Mouse (Mus musculus): ENCODE measurements around the gene Smyd4. TPM values are rescaled to one million over a fixed set of nuclear protein-coding genes. Genes with fewer than 3 reads are reported as not detected.
A peak's percentile ranks its signal among the peaks of the same experiment; 100 is the strongest.

Smyd4 gene
- total RNA-seq, 2 experiments from 2014 or later = 15.0 to 16.5 TPM

DNA sequence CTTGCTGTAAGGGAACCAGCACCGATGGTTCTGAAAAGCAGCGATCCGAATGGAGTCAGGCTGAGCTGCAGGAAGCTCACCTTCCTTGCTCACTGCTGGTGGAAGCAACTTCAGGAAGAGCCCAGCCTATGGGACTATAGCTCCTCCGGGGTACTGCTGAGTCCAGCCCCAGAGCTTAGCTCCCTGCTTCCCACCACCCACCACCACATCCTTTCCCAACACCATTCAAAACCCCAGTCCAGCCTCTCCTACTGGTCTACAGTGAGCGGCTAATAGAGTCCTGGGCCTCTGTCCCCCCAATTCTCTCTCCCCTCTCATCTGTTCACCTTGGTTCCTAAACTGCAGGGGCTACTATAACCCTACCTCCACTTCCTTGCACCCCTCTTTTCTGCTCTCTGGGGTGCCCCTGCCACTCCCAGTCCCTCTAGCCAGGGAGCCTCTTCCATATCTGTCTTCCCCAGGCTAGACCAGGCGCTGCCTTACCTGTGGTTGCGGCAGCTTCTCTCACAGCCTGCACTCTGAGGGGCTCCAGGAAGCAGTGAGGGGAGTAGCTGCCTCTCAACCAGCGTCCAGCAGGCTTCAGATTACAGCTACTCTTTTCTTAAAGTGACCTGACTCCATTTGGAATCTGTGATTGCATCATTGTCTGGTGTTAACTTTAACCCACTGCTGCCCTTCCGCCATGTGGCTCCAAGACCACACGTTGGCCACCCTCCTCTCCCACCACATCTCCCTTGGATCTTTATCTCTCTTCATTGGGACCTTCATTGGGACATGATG is 74.0 kb downstream of the Smyd4 start, which contains the start of gene Serpinf1:
Serpinf1 (minus strand) TSS at position 689 of the 780 bp plus-strand sequence.
- DNase-seq (ENCODE audit: extremely low spot score in 1 of 2, low spot score in 2 of 2) = no peak
- TF ChIP-seq CTCF (IDR thresholded peaks at IDR 0.05) = no peak
- H3K4me3 ChIP-seq = no peak within 1 kb of the TSS
- intact Hi-C loops (cut with DNase I) = no loop called here
- no peak within 1 kb of the TSS for H3K27ac ChIP-seq

DNA sequence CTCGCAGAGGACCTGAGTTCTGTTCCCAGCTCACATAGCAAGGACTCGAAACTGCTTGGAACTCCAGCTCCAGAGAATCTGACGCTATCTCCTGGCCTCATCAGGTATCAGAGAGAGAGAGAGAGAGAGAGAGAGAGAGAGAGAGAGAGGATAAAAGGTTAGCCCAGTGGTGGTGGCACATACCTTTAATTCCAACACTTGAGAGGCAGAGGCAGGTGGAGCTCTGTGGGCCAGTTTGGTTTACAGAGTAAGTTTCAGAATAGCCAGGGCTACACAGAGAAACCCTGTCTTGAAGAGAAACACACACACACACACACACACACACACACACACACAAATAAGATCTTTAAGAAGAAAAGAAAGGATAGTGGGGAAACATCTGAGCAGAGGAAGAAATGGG is 74.9 kb downstream of the Smyd4 start:
- no peak for DNase-seq (ENCODE audit: extremely low spot score in 1 of 2, low spot score in 2 of 2)
- intact Hi-C loops (cut with DNase I) = no loop called here
- H3K4me3 ChIP-seq = no peak overlapping the region
- TF ChIP-seq CTCF (IDR thresholded peaks at IDR 0.05) = no peak
- H3K27ac ChIP-seq = no peak overlapping the region

DNA sequence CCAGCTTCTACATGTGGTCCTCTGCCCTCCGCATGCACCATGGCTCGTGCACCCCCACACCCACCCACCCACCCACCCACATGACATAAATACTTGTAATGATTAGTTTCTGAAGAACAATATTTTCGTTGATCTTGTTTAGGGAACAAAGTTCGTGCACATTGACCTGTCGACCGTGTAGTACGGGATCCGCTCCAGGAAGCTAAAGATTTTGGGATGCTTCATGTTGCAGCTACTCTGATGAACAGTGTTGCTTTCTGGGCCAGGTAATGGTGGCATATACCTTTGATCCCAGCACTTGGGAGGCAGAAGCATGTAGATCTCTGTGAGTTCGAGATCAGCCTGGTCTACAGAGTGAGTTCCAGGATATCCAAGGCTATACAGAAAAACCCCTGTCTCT is 75.8 kb downstream of the Smyd4 start:
- no peak overlapping the region for H3K27ac ChIP-seq
- no peak for TF ChIP-seq CTCF (IDR thresholded peaks at IDR 0.05)
- H3K4me3 ChIP-seq = no peak overlapping the region
- intact Hi-C loops (cut with DNase I) = no loop called here
- no peak for DNase-seq (ENCODE audit: extremely low spot score in 1 of 2, low spot score in 2 of 2)

DNA sequence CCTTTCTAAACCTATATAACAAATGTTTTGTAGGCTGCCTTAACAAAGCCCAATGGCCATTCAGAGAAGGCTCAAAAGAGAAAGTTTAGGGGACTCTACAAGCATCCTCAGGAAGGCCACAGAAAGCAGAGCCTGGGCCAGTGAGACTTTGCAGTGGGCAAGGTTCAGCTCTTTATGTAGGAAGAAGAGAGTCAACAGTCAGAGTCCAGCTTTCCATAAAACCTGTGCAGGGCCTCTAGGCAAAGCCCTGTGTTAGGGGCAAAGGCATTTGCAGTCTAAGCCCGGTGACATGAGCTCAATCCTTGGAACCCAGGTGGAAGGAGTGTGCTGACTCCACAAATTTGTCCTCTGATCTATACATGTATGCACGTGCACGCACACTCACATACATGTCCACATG is 76.2 kb downstream of the Smyd4 start:
- TF ChIP-seq CTCF (IDR thresholded peaks at IDR 0.05) = no peak
- Histone ChIP-seq H3K4me3 (no peak overlapping the region), H3K27ac (no peak overlapping the region)
- intact Hi-C loops (cut with DNase I) = no loop called here
- no peak for DNase-seq (ENCODE audit: extremely low spot score in 1 of 2, low spot score in 2 of 2)

DNA sequence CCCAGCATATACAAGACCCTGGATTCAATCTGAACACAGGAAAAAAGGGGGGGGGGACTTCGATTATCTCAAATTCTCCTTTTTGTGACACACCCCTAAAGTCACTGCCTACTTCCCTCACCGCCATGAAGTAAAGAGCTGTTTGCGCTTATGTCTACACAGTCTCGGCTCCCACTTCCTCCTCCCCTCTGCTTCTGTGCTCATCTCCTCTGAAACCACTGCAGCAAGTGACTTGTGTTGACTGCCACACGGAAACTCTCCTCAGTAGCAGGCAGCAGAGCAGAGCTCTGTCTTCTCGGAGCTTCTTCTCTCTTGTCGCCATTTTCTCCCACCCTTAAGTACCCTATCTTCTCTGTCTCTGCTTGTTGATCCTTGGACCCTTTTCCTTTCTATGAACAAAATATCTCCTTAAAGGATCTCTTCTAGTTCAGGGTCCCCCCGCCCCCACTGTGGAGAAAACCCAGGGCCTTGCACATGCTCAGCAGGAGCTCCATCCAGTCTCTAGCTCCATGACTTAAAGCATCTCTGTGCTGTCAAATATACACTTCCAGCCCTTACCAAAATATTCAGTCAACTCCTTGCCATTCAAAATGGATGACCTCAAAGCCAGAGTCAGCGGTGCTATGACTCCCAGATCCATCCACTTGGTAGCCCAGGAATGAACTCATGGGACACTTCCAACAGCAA is 80.9 kb downstream of the Smyd4 start:
- TF ChIP-seq CTCF (IDR thresholded peaks at IDR 0.05) = no peak
- Histone ChIP-seq H3K4me3 (no peak overlapping the region), H3K27ac (no peak overlapping the region)
- DNase-seq (ENCODE audit: extremely low spot score in 1 of 2, low spot score in 2 of 2) = no peak
- intact Hi-C loops (cut with DNase I) = no loop called here

DNA sequence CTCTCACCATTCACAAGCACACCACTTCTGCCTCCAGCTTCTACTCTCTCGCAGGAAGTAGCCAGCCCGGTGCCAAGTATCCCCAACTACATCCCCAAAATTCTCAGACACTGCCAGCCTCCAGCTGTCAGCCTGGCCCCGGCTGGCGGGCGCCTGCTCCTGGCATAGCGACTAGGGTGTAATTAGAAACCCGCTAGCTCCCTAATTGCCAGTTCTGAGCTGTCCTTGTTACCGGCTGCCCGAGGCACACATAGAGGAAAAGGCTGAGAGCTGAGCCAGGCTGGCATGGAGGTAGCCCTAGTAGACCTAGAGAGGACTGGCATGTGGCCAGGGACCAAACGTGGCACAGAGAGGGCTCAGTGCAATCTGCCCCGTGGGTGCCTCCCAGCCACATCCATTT is 83.1 kb downstream of the Smyd4 start:
- intact Hi-C loops (cut with DNase I) = no loop called here
- Histone ChIP-seq H3K27ac (no peak overlapping the region), H3K4me3 (no peak overlapping the region)
- TF ChIP-seq CTCF (IDR thresholded peaks at IDR 0.05) = no peak
- DNase-seq (ENCODE audit: extremely low spot score in 1 of 2, low spot score in 2 of 2) = peak; percentile 61 to 71

DNA sequence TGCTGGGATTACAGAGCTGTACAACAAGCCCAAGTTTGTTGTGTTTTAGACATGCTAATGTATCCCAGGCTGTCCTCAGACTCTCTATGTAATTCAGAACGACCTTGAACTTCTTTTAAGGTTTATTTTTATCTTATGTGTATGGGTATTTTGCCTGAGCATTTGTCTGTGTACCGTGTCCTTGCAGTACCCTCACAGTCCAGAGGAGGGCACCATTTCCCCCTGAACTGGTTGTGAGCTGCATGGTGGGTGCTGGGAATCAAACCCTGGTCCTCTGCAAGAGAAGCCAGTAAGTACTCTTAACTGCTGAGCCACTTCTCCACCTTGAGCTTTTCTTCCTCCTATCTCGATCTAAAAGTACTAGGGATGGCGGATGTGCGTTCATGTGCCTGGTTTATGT is 85.9 kb downstream of the Smyd4 start:
- intact Hi-C loops (cut with DNase I) = no loop called here
- Histone ChIP-seq H3K4me3 (no peak overlapping the region), H3K27ac (no peak overlapping the region)
- no peak for DNase-seq (ENCODE audit: extremely low spot score in 1 of 2, low spot score in 2 of 2)
- TF ChIP-seq CTCF (IDR thresholded peaks at IDR 0.05) = peak; percentile 20

DNA sequence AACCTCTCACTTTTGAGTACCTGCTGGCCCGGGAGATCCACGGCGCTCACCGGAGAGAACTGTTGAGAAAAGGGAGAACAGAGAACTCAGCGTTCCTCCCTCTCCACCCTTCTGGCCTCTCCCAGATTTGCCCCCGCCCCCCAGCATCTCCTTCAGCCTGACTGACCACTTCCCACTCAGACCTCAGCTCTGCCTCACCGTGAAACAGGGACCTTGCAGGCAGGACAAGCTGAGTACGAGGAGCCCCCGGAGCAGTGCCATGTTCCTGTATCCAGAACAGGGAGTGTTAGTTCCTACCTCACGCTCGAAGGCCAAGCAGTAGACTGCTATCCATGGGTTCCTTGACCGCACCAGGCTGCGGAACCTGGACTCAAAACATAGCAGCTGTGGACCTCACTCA is 90.0 kb downstream of the Smyd4 start:
- Histone ChIP-seq H3K27ac (no peak overlapping the region), H3K4me3 (no peak overlapping the region)
- intact Hi-C loops (cut with DNase I) = no loop called here
- TF ChIP-seq CTCF (IDR thresholded peaks at IDR 0.05) = no peak
- DNase-seq (ENCODE audit: extremely low spot score in 1 of 2, low spot score in 2 of 2) = no peak

DNA sequence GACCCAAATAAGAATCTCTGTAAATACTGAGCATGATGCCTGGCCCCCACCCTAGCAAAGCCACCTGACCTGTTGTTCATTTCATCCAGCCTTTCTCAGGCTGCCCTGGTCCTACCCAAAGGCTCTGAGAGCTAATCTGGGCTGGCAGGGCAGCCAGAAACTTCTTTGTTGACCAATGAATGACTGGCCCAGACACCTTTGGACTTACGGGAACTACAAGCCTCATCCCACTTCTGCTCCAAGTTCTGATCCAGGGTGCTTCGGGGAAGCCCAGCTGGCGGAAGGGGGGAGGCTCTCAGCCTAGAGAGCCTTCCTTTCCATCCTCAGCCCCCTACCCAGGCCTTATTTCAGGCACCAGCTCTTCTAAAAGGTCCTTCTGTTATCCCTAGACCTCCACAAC is 90.6 kb downstream of the Smyd4 start:
- no peak overlapping the region for H3K4me3 ChIP-seq
- TF ChIP-seq CTCF (IDR thresholded peaks at IDR 0.05) = no peak
- intact Hi-C loops (cut with DNase I) = no loop called here
- H3K27ac ChIP-seq = no peak overlapping the region
- DNase-seq (ENCODE audit: extremely low spot score in 1 of 2, low spot score in 2 of 2) = no peak

DNA sequence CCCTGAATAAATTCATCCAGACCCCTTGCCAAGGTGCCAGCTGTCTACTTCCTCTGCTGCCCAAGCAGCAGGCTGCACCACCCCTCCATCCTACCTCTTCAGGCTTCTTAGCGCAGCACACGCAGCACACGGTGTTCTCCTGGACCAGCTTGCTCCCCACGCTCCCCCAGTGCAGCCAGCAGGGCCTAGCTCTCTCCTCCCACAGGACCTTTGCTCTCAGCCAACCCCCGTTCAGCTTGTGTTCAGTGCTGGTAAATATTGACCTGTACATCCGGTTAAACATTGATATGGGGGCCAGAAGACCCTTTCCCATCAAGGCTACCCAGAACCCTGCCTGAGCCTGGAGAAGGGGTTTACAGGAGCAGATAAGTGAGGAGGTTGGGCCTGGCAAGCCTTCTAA is 91.1 kb downstream of the Smyd4 start, which contains the start of gene Serpinf2:
Serpinf2 (minus strand) TSS at position 229 of the 400 bp plus-strand sequence.
- intact Hi-C loops (cut with DNase I) = no loop called here
- Histone ChIP-seq H3K27ac (no peak within 1 kb of the TSS), H3K4me3 (no peak within 1 kb of the TSS)
- no peak for DNase-seq (ENCODE audit: extremely low spot score in 1 of 2, low spot score in 2 of 2)
- no peak for TF ChIP-seq CTCF (IDR thresholded peaks at IDR 0.05)

DNA sequence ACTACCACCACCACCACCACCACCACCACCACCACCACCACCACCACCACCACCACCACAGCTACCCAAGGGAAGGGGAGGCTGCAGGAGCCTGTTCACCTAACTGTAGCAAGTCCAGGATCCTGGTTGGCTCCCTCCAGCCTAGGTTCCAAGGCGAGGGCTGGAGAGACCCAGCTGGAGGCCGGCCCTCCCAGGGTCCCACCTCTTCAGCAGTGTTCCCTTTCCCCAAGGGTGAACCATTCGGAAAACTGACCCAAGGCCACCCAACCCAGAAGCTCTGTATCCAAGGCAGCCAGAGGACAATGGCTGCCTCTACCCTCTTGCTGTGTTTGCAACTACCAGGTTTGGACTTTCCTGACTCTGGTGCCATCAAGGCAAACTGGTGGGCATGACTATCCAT is 91.7 kb downstream of the Smyd4 start:
- no peak for DNase-seq (ENCODE audit: extremely low spot score in 1 of 2, low spot score in 2 of 2)
- Histone ChIP-seq H3K4me3 (no peak overlapping the region), H3K27ac (no peak overlapping the region)
- intact Hi-C loops (cut with DNase I) = no loop called here
- TF ChIP-seq CTCF (IDR thresholded peaks at IDR 0.05) = no peak

DNA sequence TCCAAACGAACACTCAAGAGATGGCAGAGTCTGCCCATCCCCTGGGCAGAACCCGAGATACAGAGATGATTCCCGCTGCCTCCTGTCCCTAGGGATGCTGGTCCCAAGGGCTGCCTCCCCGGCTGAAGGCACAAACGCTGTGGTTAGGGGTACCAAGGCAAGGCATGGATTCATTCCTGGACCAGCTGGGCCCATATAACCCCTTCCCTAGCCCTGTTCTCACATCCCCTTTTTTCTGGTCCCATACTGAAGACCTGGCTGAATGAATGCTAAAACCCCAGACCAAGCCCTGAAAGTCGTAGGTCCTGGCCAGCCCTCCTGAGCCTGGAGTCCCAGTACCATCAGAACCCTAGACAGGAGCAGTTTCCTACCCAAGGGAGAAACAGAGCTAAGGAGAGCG is 92.8 kb downstream of the Smyd4 start:
- intact Hi-C loops (cut with DNase I) = no loop called here
- no peak for DNase-seq (ENCODE audit: extremely low spot score in 1 of 2, low spot score in 2 of 2)
- Histone ChIP-seq H3K4me3 (no peak overlapping the region), H3K27ac (no peak overlapping the region)
- no peak for TF ChIP-seq CTCF (IDR thresholded peaks at IDR 0.05)

DNA sequence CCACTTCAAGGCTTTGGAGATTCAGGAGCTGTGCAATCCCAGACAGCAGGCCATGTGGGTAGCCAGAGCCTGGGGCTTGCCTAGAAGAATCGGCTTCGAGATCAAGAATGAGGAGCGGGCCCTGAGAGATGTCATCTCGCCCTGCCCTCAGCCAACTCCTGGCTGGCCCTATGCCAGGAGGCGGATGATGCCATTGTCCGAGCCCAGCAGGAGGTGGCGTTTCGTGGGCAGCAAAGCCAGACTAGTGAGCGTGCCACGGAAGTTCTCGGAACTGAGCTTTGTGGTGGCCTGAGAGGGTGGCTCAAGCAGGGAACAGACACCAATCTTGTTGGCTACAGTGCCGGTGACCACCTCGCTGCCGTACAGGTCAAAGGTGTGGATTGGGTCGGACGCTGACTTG is 93.4 kb downstream of the Smyd4 start:
- Histone ChIP-seq H3K4me3 (no peak overlapping the region), H3K27ac (no peak overlapping the region)
- no peak for DNase-seq (ENCODE audit: extremely low spot score in 1 of 2, low spot score in 2 of 2)
- intact Hi-C loops (cut with DNase I) = no loop called here
- no peak for TF ChIP-seq CTCF (IDR thresholded peaks at IDR 0.05)
